Mouse (Mus musculus) hematopoietic multipotent progenitor cell, adult 10-12 weeks (in vitro differentiated cells): Measurements from ENCODE around the gene H2-M10.3. TPM values are rescaled to one million over a fixed set of nuclear protein-coding genes. Genes with fewer than 3 reads are reported as not detected.

Experiments
- polyA plus RNA-seq: library from polyadenylated mRNA; stranded (reverse); fragments of >175 nt; gene quantifications from 2 replicates; pipeline ENCODE4 v1.2.3, GENCODE M21; 2012; ENCODE audit warnings: low replicate concordance

The H2-M10.3 gene
- not detected in 2 replicates for polyA plus RNA-seq

GRCm38 (mm10) chr17:36368317-36368716 lies at the start of gene H2-M10.3:
TSS of gene H2-M10.3 (minus strand) at chr17:36368417.

GRCm38 (mm10) chr17:36326055-36326454 lies 42.2 kb downstream of the H2-M10.3 start, which contains the start of gene H2-M10.1:
TSS of gene H2-M10.1 (minus strand) at chr17:36326155.

Other genes with a start within 250 kb of the H2-M10.3 start
- 0.27 and 0.35 TPM in 2 replicates for gene Gm19684, start 246.7 kb downstream of the H2-M10.3 start, polyA plus RNA-seq
- gene Gm7030, start 239.0 kb downstream of the H2-M10.3 start, polyA plus RNA-seq = 0.76 and 2.1 TPM in 2 replicates
- gene Gm8909, start 199.9 kb downstream of the H2-M10.3 start, polyA plus RNA-seq = 0.31 and 0.48 TPM in 2 replicates
- 0.16 and 0.17 TPM in 2 replicates for gene H2-T3, start 178.1 kb downstream of the H2-M10.3 start, polyA plus RNA-seq
- gene Rpp21, start 110.3 kb downstream of the H2-M10.3 start, polyA plus RNA-seq = 88.4 and 98.5 TPM in 2 replicates
- gene Trim39, start 96.2 kb downstream of the H2-M10.3 start, polyA plus RNA-seq = 15.6 and 19.3 TPM in 2 replicates
- not detected in 2 replicates for gene H2-M10.2, start 81.9 kb downstream of the H2-M10.3 start, polyA plus RNA-seq
- not detected in 2 replicates for gene H2-M10.1, start 42.3 kb downstream of the H2-M10.3 start, polyA plus RNA-seq
- gene H2-M10.4, start 93.9 kb upstream of the H2-M10.3 start, polyA plus RNA-seq = not detected in 2 replicates
- gene H2-M11, start 178.7 kb upstream of the H2-M10.3 start, polyA plus RNA-seq = not detected in 2 replicates